Mouse (Mus musculus): ENCODE measurements around the gene Sestd1.

GRCm38 (mm10) chr2:77232604-77233003, 47.8 kb downstream of the Sestd1 start:
- no peak for TF ChIP-seq POLR2A (IDR thresholded peaks at IDR 0.05; ENCODE audit: control insufficient read depth, low read depth, low read length)
- no peak for TF ChIP-seq CTCF (IDR thresholded peaks at IDR 0.05; ENCODE audit: control insufficient read depth, insufficient read depth, insufficient replicate concordance, low read depth, low read length)
